In the genomic region with DNA sequence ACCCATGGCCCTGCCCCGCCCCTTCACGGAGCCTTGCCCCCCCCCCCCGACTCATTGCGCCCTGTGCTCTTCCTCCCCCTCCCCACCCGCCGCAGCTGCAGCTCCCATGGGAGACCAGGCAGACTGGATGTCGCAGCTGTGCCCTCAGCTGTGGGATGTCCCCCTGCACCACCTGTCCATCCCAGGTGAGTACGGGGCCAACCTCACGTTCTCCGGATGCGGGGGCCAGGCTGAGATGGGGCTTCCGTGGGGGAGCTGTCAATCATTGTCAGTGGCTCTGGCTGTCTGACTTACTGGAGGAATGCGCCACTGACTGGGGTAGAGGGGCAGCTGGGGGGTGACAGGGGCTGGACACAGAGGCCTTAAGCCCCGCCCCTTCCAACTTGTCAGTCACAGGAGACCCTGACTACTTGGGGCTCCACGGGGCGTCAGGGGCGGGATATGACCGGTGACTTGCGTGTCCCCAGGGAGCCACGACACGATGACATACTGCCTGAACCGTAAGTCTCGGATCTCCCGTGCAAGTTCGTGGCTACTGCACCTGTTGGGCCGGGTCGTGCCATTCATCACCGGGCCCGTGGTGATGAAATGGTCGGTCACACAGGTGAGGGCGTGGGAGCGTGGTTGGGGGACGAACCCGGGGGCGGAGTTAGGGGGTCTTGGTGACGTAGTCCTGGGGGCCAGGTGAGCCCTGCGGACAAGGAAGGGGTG, we compare ENCODE assay signal across 1 mouse cellular context.
TF ChIP-seq lines count a peak whose summit lies in the region.

No protein-coding gene starts in this region.

TF ChIP-seq in myocyte, 11 proteins besides CTCF, POLR2A, EP300 and RAD21 (continued from another document):
- peak in 2 of 3 experiments; percentile 9 to 74 for TF ChIP-seq MYOD1 (IDR thresholded peaks at IDR 0.05; ENCODE audit: control insufficient read depth in 1 of 3, insufficient read length in 2 of 3, low read depth in 2 of 3)
TF ChIP-seq in myocyte: peak in this region for 3.
